Mouse (Mus musculus): Measurements from ENCODE around the gene Armh2.
A peak's percentile ranks its signal among the peaks of the same experiment; 100 is the strongest.

GRCm38 (mm10) chr13:24761083-24761402 is 20.0 kb downstream of the Armh2 start:
- TF ChIP-seq POLR2AphosphoS5 (IDR thresholded peaks at IDR 0.05; ENCODE audit: borderline replicate concordance, low read depth, low read length) (0 out of 2 replicates have a peak, but pooled peaks have one; percentile 21), POLR2A (IDR thresholded peaks at IDR 0.05; ENCODE audit: control insufficient read depth in 1 of 2, insufficient read depth in 1 of 2, low read depth in 1 of 2, low read length in 2 of 2, poor library complexity in 1 of 2) (no peak; a peak in 1 of 4 replicates), CTCF (IDR thresholded peaks at IDR 0.05 in 2 of 3, conservative IDR thresholded peaks at IDR 0.05 in 1 of 3; ENCODE audit: control insufficient read depth in 1 of 3, insufficient read depth in 1 of 3, low read depth in 2 of 3, low read length in 3 of 3, poor library complexity in 1 of 3, severe bottlenecking in 1 of 3) (no peak), POLR2AphosphoS2 (IDR thresholded peaks at IDR 0.05; ENCODE audit: low read length) (no peak), USF1 (IDR thresholded peaks at IDR 0.05; ENCODE audit: low read depth, low read length) (no peak), EP300 (IDR thresholded peaks at IDR 0.05; ENCODE audit: low read depth in 1 of 2, low read length in 2 of 2) (no peak), RAD21 (IDR thresholded peaks at IDR 0.05; ENCODE audit: low read depth, low read length) (no peak), NRF1 (IDR thresholded peaks at IDR 0.05; ENCODE audit: insufficient read depth, low read depth, low read length, poor library complexity, severe bottlenecking) (no peak; the same call in 1 of the 2 replicates)
